Mouse (Mus musculus) adrenal gland, postnatal 10 days (tissue): Measurements from ENCODE around the gene Galnt17. TPM values are rescaled to one million over a fixed set of nuclear protein-coding genes. Genes with fewer than 3 reads are reported as not detected.

Source experiments
- DNase-seq: peaks from one replicate; pipeline ENCODE4 v3.0.0; 2021; ENCODE audit warnings: mixed read lengths
- total RNA-seq, 2 experiments: library from RNA; stranded (reverse); gene quantifications; 2 replicates each; pipeline ENCODE4 v1.2.3; 2021

Gene Galnt17
- total RNA-seq, 2 experiments from 2014 or later: 4.9 to 7.9 TPM

GRCm38 (mm10) chr5:130925681-130926080 lies 382.6 kb downstream of the Galnt17 start:
- no peak for DNase-seq

DNA sequence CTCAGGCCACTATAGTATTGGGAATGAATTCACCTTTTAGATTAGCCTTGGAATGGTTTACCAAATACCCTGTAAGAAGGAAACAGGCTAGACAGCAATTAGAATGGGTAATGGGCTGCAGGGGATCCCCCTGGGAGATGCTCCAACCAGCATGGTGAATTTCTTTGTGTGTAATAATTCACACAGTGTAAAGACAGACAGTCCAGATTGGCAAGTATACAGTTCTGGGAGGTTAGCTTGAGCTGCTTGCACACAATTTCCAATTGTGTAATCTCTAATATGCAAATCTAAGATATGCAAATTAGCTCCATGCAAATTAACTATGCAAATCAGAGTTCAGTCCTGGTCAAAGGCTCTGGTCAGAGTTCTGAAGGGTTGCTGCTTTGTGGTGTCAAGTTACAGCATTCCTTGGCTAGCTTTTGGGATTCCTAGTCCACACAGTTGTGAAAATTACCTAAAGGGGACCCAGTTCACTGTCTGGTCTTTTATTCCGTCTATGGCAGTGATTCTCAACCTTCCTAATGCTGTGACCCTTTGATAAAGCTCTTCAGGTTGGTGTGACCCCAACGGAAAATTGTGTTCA lies 384.0 kb downstream of the Galnt17 start:
- no peak for DNase-seq

- DNase-seq: no peak
These were observed 388.3 kb downstream of the Galnt17 start for GRCm38 (mm10) chr5:130919969-130920368.

DNA sequence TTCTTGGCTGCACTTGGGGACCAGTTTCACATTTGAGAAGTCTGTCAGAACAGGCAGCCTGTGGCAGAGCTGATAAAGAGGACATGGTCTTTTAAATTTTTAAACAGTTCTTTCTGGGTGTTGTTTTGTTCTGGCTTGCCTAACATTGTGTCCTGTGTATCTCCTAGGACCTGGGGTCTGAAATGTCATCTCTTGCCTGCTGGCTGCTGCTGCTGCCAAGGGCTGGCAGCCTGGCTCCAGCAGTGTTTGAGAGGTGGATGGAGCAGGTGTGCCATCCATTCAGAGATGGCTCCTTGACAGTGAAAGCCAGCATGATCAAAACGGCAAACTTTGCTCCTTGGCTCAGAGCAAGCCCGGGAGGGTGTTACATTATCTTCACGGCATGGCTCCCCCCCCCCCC lies 393.7 kb downstream of the Galnt17 start:
- no peak for DNase-seq

DNA sequence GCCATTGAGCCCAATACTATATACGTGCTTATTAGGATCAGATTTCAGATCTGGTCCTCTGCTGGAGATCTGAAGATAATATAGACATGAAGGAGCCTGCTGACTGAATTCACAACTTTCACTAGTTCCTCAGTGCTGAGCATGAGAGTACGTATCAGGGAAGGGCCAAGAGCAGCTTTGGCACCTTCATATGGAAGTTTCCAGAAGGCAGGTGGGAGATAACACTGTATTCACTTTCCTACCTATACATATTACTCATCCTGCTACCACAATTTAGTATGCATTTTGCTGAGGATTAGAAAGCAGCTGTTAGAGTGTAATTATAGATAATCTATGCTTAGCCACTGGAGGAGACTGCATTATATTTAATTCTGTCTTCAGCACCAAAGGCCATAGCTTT lies 396.7 kb downstream of the Galnt17 start:
- no peak for DNase-seq

GRCm38 (mm10) chr5:130901736-130902135 lies 406.6 kb downstream of the Galnt17 start:
- no peak for DNase-seq

DNA sequence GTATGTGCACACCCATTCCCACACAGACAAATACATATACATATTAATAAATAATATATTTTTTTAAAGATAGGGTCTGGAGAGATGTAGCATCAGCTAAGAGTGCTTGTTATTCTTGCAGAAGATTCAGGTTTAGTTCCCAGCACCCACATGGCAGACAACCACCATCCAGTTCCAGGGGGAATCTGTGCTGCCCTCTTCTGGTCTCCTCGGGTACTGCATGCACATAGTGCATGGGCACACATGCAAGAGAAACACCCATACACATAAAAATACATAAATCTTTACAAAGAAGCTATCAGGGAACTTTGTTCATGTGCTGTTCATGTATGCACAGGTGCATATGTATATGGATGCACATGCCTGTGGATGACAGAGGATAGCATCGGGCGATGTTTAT lies 412.3 kb downstream of the Galnt17 start:
- DNase-seq: no peak

DNA sequence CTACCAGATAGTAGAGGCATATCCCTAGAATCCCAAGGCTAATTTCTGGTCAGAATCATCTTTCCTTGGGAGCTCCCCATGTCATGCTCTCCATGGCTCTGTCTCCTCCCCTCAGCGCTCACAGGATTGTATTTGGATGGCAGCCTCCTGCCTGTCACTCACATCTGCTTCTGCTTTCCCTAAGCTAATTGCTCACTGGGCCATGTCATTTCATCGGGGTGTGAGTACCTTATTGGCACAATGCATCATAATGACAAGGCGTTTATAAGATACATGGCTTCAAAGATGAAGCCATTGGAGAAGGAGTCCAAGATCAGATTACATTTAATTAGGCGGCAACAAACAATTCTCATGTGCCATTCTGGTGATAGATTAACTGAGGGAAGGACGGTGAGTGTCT lies 416.6 kb downstream of the Galnt17 start:
- no peak for DNase-seq

DNA sequence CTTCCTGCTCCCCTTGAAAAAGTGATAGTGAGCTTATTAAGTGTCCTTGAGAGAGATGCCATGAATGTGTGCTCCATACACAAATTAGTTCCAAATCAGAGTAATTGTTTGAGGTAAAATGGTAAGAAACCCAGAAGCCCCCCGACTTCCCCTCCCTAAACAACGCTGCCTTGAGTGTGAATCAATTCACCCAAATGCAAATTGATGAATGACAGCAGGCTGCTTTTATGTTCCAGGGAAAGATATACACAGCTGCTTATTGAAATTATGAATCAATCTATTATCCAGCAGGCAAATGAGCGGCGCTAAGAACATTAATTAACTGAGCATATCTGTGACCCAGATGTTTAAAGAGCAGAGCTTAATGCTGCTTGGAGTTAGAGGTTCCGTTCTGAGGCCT lies 428.0 kb downstream of the Galnt17 start:
- DNase-seq: no peak

DNA sequence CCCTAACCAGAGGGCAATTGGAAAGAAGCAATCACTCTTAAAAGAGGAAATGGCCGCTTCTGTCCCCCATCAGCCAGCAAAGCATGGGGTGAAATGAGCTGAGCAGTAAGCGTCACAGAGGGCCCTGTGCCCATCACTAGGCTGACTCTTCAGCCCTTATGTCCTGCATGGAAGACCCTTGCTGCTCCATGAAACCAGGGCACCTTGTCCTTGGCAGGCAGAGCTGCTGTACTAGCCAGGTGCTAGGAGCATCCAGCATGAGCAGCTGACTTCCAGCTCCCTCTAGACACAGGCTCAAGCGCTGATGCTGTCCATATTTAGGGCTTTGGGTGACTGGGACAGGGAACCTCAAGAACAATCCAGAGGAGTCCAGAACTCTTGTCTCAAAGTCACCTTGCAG lies 432.9 kb downstream of the Galnt17 start:
- no peak for DNase-seq

DNA sequence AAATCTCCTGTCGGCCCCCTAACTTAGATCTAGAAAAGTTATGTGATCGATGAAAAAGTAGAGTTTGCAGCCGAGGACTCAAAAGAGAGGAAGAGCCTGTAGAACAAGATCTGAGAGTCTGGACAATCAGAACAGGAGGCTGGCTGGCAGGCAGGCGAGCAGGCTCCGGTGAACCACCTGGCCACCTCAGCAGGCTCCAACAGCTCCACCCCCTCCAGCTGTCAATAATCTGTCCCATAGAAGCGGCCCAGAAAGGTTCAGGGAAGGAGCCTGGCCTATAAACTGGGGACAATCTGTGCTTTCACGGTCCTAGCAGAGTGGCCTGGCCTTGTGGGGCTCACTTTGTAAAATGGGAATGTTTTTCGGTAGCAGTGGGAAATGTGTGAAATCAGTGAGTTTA lies 437.2 kb downstream of the Galnt17 start:
- DNase-seq: no peak

GRCm38 (mm10) chr5:130869869-130870268 lies 438.4 kb downstream of the Galnt17 start:
- no peak for DNase-seq

GRCm38 (mm10) chr5:130862302-130862701 lies 446.0 kb downstream of the Galnt17 start:
- DNase-seq: peak; percentile 37

- DNase-seq: no peak
These were observed 448.6 kb downstream of the Galnt17 start for GRCm38 (mm10) chr5:130859736-130860135.

DNA sequence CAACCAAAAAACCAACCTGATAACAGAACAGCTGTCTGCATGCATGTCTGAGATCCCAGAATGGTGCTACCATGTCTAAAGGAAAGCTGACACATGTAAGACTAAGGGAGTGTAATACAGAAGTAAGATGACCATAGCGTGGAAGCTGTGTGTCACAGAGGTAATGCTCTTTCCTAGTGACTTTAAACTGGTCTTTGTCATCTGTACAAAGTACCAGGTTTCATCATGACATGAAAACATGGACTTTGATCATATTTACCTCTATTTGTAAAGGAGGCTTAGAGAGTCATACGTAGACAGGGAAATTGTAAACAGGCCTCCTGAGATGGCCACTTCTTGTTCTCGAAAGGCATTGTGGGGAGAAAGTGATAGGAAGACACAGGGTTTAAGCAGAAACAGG lies 449.6 kb downstream of the Galnt17 start:
- DNase-seq: no peak

GRCm38 (mm10) chr5:130858148-130858547 lies 450.1 kb downstream of the Galnt17 start:
- peak; percentile 62 for DNase-seq

- DNase-seq: no peak
These were observed 453.9 kb downstream of the Galnt17 start for GRCm38 (mm10) chr5:130854430-130854829.

DNA sequence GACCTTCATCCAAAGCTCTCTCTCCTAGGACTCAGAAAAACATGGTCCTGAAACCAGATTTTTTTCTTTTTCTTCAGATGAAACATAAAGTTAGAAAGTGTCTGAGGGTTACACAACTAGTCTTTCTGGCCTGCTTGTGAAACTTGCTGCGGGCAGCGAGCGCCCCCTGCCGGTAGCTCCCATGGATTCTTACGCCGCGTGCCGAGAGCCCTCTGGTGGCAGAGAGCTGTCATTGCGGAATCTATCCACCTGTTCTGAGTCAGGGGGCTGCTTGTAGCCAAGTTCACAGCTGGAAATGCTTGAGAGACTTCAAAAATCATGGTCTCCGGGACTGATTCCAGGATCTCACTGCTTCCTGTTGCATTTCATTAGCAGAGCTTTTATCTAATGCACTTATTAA lies 454.9 kb downstream of the Galnt17 start:
- DNase-seq: peak; percentile 93

- DNase-seq: no peak
These were observed 456.1 kb downstream of the Galnt17 start for GRCm38 (mm10) chr5:130852182-130852581.

- peak; percentile 15 for DNase-seq
These were observed 458.7 kb downstream of the Galnt17 start for GRCm38 (mm10) chr5:130849610-130850009.

DNA sequence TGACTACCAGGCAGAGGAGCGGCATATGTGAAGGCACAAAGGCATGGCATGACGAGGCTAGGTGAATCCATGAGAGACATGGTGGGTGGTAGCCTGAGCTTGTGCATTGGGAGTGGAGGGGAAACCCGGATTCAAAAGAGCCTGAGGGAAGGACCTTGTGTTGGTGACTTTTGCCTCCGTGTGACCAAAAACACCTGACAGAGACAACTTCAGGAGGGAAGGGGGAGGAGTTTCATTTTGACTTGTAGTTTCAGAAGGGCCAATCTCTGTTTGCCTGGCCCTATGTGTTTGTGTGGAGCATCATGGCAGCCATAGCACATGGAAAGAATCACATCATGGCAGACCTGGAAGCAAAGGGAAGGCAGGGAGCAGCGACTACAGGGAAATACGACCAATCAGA lies 459.7 kb downstream of the Galnt17 start:
- DNase-seq: no peak

GRCm38 (mm10) chr5:130825797-130826196 lies 482.5 kb downstream of the Galnt17 start:
- DNase-seq: no peak
